Mouse (Mus musculus): ENCODE results near the gene Sema3b. TPM values are rescaled to one million over a fixed set of nuclear protein-coding genes. Genes with fewer than 3 reads are reported as not detected.
"Not testable (repeated sequence)": the region's sequence is repeated elsewhere in the genome, so short reads cannot be mapped to it uniquely, and the experiment has no call there.

Gene Sema3b
- polyA plus RNA-seq, 1 experiment from 2014 or later = 3.6 TPM

DNA sequence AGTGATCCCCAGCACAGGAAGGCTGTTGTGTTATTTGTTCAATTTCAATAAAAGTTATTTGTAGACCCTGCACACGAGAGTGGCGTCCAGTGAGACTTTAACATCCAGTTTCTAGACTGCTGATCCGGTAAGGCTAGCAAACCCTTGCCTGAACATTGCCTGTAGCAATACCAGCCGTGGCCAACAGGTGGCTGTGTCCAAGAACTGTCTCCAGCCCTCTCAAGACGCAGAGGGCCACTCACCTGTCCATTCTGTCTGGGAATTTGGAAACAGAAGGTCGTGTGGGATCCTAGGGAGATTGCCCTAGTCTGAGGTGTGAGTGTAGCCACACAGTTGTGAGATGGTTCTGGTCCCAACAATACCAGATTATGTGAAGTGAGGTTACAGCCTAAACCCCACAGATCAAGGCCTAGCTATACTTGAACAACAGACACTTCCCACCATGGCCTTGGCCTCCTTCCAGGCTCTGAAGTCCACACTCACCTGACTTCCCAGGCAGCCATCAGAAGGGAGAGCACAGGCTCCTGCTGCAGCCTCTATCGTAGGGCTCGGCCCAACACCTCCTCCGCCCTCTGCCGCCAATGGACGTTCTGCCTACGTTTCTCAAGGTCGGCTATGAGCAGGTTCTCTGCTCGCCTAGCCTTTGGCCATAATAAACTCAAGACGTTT is 42.9 kb downstream of the Sema3b start:
- H3K27ac ChIP-seq = 0 out of 2 replicates have a peak overlapping the region, but pooled peaks have one; percentile 22

DNA sequence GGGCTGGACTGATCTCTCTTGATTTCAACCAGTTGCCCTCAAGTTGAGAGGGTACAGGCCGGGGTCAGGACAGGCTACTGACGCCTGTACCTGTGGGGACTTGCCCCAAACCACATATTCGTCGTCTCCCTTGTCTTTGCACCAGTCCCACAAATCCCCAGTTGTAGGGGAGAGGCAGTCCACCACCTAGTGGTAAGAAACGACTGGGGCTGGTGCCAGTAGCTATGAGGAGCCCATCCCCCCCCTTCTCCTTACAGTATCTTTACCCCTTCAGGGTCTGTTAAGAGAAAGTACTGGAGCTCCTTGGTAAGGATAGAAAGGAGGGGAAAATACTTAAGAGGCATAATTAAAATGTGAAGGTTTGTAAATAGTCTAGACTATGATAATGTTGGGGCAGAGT is 43.5 kb downstream of the Sema3b start:
- DNase-seq (ENCODE audit: low spot score); H3K4me3 ChIP-seq; H3K27me3 ChIP-seq (ENCODE audit: low read depth, poor library complexity, severe bottlenecking); H3K9me3 ChIP-seq (replicated peaks): not testable (repeated sequence)
- peaks cover 52% of the 10 kb centered on the region for H3K36me3 ChIP-seq
- peak overlapping the region; percentile 31; the same call in 1 of the 2 replicates for H3K27ac ChIP-seq
- peaks cover 75% of the 10 kb centered on the region for H3K4me1 ChIP-seq
- WGBS = 54% methylated on average over 5 of the region's 5 CpGs

More for the DNA sequence above, 42.9 kb downstream of the Sema3b start:
- Histone ChIP-seq H3K9me3 (replicated peaks) (no peaks in the 10 kb centered on the region), H3K4me3 (no peak overlapping the region; the same call in 1 of the 2 replicates), H3K4me1 (peaks cover 82% of the 10 kb centered on the region), H3K27me3 (ENCODE audit: low read depth, poor library complexity, severe bottlenecking) (no peaks in the 10 kb centered on the region), H3K36me3 (peaks cover 52% of the 10 kb centered on the region)
- DNase-seq (ENCODE audit: low spot score) = peak; percentile 84
- WGBS = 62% methylated on average over 15 of the region's 15 CpGs

DNA sequence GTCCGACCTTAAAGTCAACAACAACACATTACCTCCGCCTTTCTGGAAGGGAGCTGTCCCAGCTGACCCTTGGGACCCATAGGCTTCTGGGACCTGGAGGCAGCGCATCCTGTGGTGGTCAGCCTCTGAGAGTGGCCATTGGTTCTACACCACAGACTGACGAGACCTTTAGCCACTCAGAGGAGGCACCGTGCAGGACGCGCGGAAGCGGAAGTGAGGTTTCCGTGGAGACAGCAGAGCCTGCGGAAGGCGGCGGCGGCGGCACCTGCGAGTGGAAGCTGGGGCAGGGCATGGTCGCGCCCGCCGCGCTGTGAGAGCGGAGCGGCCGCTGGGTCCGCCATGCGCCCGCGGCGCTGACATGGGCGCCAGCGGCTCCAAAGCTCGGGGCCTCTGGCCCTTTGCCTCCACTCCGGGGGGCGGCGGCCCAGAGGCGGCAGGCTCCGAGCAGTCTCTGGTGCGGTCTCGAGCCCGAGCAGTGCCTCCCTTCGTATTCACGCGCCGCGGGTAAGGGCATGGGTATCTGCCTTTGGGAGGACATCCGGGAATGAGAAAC is 45.9 kb downstream of the Sema3b start, which contains the start of gene Tusc2:
Tusc2 (plus strand) TSS at position 227 of the 553 bp plus-strand sequence.
- Histone ChIP-seq H3K27me3 (ENCODE audit: low read depth, poor library complexity, severe bottlenecking) (no peaks in the 10 kb centered on the region), H3K27ac (peak within 1 kb of the TSS; percentile 83), H3K9me3 (replicated peaks) (no peaks in the 10 kb centered on the region), H3K4me3 (peak within 1 kb of the TSS; percentile 95), H3K4me1 (peaks cover 60% of the 10 kb centered on the region), H3K36me3 (peaks cover 69% of the 10 kb centered on the region)
- under 1% methylated on average over 46 of the region's 46 CpGs for WGBS
- peak; percentile 97 for DNase-seq (ENCODE audit: low spot score)

DNA sequence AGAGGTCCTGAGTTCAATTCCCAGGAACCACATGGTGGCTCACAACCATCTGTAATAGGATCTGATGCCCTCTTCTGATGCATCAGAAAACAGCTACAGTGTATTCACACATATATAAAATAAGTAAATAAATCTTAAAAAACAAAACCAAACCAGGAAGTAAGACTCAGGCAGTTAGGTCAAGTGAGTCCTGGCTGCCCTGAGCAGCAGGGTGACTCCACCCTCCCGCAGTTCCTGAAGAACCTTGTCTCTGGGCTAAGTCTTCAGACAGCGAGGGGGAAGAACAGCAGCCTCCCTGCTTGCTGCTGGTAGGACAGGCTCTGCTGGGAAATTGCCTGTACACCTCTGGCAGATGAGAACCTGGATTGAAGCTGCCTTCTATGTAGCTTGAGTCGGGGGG is 52.7 kb downstream of the Sema3b start:
- Histone ChIP-seq H3K27me3 (ENCODE audit: low read depth, poor library complexity, severe bottlenecking) (no peaks in the 10 kb centered on the region), H3K27ac (no peak overlapping the region), H3K4me1 (peaks cover 53% of the 10 kb centered on the region), H3K9me3 (replicated peaks) (no peaks in the 10 kb centered on the region), H3K36me3 (peaks cover 50% of the 10 kb centered on the region), H3K4me3 (peak overlapping the region; percentile 83)
- DNase-seq (ENCODE audit: low spot score) = no peak
- 88% methylated on average over 3 of the region's 3 CpGs for WGBS

DNA sequence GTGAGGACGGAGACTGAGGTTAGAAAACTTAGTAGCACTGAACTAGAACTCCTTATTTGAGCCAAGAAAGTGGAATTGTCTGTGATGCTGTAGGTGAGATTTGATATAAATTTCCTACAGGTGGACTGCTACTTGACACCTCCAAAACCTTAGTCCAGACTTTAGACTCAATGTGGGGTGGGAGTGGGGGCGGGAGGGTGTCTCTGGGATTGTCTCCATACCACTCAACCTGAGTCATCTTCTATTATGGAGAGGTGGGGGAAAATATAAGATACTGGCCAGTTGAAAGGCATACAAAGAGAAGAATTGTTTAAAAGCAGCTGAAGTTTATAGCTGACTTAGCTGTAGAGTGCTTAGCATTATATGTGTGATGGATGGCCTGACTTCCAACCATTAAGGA is 53.3 kb downstream of the Sema3b start:
- H3K4me3 ChIP-seq = peak overlapping the region; percentile 83
- no peaks in the 10 kb centered on the region for H3K9me3 ChIP-seq (replicated peaks)
- H3K27ac ChIP-seq = peak overlapping the region; percentile 93; the same call in 1 of the 2 replicates
- H3K27me3 ChIP-seq (ENCODE audit: low read depth, poor library complexity, severe bottlenecking) = peaks cover 2% of the 10 kb centered on the region
- peaks cover 59% of the 10 kb centered on the region for H3K4me1 ChIP-seq
- H3K36me3 ChIP-seq = peaks cover 44% of the 10 kb centered on the region
- no peak for DNase-seq (ENCODE audit: low spot score)
- 60% methylated on average over 2 of the region's 2 CpGs for WGBS

DNA sequence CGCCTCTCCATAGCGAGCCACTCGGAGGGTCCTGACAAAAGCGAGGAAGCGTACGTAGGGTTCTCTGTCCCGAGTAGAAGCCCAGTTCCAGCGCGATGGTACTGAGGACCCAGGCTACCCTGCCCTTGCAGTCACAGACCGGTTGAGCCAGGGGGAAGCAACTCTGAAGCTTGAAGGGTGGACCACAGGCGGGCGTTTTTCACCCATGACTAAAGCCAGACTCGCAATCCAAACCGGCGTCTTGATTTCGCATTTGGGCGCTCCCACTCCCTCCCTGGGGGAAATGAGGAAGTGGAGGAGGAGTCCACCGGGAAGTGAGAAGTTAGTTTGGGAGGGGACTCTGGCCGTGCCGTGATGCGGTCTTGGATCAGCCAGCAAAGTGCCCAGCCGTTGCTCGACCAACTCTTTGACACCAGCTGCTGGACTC is 54.0 kb downstream of the Sema3b start:
- Histone ChIP-seq H3K9me3 (replicated peaks) (no peaks in the 10 kb centered on the region), H3K4me3 (peak overlapping the region; percentile 83), H3K36me3 (peaks cover 37% of the 10 kb centered on the region), H3K27me3 (ENCODE audit: low read depth, poor library complexity, severe bottlenecking) (peaks cover 9% of the 10 kb centered on the region), H3K27ac (peak overlapping the region; percentile 93), H3K4me1 (peaks cover 65% of the 10 kb centered on the region)
- under 1% methylated on average over 23 of the region's 23 CpGs for WGBS
- DNase-seq (ENCODE audit: low spot score) = no peak

DNA sequence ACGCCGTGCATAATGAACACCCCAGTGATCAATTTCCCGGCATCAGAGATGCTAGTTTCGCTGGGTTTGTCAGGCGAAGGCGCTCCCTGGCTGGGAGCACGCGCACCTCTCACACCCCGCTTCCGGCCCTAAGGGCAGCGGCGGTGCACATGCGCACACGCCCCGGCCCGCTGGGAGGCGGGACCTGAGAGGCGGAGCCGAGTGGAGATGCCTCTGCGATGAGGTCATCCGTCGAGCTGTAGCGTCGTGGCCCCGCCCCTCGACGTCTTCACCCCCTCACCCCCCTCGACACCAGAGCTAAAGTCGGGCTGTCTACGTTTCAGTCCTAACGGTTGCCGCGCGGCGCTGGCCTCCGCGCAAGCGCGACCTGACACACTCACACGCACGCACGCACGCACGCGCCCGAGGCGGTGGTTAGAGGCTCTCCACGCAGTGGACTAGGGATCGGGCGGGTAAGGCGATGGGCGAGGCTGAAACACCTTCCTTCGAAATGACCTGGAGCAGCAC is 54.7 kb downstream of the Sema3b start:
- peaks cover 15% of the 10 kb centered on the region for H3K27me3 ChIP-seq (ENCODE audit: low read depth, poor library complexity, severe bottlenecking)
- H3K4me1 ChIP-seq = peaks cover 71% of the 10 kb centered on the region
- DNase-seq (ENCODE audit: low spot score) = peak; percentile 96
- peak overlapping the region; percentile 83 for H3K4me3 ChIP-seq
- H3K36me3 ChIP-seq = peaks cover 30% of the 10 kb centered on the region
- peak overlapping the region; percentile 93 for H3K27ac ChIP-seq
- WGBS = under 1% methylated on average over 53 of the region's 53 CpGs
- no peaks in the 10 kb centered on the region for H3K9me3 ChIP-seq (replicated peaks)

DNA sequence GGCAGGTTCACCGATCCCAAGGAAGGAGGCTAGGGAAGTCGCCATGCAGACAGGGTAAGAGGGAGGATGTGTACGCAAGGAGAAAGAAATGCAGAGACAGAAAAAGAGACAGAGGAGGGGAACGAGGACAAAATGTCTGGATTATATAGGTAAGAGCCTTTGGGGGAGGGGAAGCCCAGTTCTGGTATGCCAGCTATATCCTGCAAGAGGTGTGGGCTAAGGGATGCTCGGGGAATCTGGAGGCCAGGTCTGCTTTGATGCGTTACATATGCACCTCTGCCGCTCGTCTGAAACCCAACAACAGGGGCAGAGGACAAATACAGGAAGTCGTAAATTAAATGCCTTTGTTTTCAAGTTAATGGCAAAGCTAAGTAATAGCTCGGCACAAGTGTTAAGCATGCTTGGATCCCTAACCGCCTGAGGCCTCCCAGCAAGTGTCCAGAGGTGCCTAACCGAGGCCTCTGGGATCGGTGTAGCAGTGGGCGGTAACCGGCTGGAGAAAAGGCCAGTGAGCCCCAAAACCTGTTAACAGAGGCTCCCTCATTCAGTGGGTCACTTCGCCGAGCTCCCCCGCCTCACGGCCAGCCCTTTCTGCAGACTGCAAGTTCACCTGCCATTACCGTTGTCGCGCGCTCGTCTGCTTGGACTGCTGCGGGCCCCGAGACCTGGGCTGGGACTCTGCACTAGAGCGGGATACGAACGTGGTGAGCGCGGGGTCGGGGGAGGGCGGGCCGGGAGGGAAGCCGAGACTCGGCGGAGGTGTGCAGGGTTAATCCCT is 55.3 kb downstream of the Sema3b start:
- Histone ChIP-seq H3K9me3 (replicated peaks) (no peaks in the 10 kb centered on the region), H3K4me3 (peak overlapping the region; percentile 83), H3K36me3 (peaks cover 24% of the 10 kb centered on the region), H3K27me3 (ENCODE audit: low read depth, poor library complexity, severe bottlenecking) (peaks cover 21% of the 10 kb centered on the region), H3K27ac (peak overlapping the region; percentile 93), H3K4me1 (peaks cover 72% of the 10 kb centered on the region)
- 5% methylated on average over 37 of the region's 37 CpGs for WGBS
- DNase-seq (ENCODE audit: low spot score) = no peak

DNA sequence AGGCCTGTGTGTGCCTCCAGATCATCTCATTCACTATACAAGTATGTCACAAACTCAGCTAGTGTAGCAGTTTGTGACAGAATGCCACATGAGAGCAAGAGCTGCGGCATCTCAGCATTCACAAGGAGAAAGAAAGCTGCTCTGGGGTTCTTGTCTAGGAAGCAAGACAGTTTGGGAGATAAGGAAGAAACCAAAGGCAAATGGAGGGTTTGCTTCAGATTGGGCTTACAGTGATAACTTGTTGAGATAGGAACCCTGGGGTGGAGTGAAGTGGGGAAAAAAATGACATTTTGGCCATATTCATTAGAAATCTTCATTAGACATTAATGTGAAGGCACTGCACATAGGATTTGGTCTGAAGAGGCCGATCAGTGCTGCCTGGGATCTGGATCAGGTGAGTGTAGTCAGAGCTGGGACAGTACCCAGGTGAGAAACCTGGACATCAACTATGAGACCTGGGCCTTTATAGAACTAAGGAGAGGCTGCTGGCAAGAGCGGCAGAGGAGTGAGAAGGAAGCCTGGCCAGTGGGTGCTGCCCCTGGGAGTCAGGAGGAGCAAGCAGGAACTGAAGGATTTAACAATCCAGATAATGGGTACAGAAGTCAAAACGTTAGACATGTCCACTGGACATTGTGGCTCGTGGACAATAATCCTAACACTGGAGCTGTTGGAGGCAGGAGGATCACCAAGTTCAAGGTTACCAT is 56.2 kb downstream of the Sema3b start:
- peaks cover 29% of the 10 kb centered on the region for H3K27me3 ChIP-seq (ENCODE audit: low read depth, poor library complexity, severe bottlenecking)
- H3K9me3 ChIP-seq (replicated peaks) = no peaks in the 10 kb centered on the region
- no peak for DNase-seq (ENCODE audit: low spot score)
- H3K27ac ChIP-seq = peak overlapping the region; percentile 93
- peak overlapping the region; percentile 83 for H3K4me3 ChIP-seq
- WGBS = 82% methylated on average over 5 of the region's 5 CpGs
- peaks cover 73% of the 10 kb centered on the region for H3K4me1 ChIP-seq
- peaks cover 15% of the 10 kb centered on the region for H3K36me3 ChIP-seq

DNA sequence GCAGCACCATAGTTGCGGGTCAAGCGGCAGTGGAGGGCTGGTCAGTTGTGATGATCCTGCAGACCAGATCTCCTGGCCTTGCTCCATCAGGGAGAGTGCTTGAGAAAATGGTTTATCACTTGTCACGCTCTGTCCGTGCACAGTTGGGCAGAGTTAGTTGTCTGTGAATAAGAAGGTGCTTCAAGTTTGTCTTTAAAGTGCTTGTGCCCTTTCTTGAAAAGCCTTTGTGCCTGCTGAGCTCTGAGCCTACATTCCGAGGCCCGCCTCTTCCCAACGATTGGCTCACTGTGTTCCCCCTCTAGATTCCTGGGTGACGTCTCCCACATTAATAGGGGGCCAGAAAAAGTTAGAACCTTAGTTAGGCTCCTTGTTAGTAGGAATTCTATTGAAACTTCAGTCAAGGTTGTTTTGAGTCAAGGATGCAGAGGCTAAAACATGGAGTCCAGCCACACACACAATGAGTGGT is 57.1 kb downstream of the Sema3b start:
- H3K4me3 ChIP-seq = peak overlapping the region; percentile 83
- no peak for DNase-seq (ENCODE audit: low spot score)
- H3K9me3 ChIP-seq (replicated peaks) = no peaks in the 10 kb centered on the region
- peaks cover 6% of the 10 kb centered on the region for H3K36me3 ChIP-seq
- peaks cover 32% of the 10 kb centered on the region for H3K27me3 ChIP-seq (ENCODE audit: low read depth, poor library complexity, severe bottlenecking)
- H3K4me1 ChIP-seq = peaks cover 83% of the 10 kb centered on the region
- peak overlapping the region; percentile 88 for H3K27ac ChIP-seq
- WGBS = 5% methylated on average over 8 of the region's 8 CpGs

DNA sequence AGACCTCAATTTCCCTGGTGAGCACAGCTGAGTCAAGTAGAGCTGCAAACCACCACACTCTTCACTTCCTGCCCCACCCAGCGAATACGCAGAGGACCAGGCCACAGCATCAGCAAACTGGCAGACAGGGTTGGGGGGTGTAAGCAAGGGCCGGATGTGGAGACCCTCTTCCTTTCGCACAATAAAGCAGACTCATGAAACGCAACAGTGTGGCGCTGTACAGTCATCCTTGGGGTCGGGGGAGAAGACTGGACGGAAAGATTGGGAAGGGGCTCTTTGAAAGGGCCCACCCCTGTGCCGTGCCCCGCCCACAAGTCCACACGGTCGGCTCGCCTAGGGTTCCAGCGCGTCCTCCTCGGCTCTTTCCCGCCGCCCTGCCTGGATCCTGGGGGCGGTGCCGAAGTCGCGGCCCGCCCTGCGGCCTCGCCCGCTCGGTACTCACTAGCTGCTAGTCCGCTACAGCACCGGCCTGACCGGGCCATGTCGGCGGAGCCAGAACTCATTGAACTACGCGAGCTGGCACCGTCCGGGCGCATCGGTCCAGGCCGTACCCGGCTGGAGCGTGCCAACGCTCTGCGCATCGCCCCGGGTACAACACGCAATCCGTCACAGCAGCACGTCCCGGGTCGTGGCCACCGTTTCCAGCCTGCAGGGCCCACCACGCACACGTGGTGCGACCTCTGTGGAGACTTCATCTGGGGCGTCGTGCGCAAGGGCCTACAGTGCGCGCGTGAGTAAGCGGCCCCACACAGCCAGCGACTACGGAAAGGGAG is 57.7 kb downstream of the Sema3b start, which contains the start of gene Rassf1:
Rassf1 (plus strand) TSS at position 439 of the 773 bp plus-strand sequence.
- H3K27me3 ChIP-seq (ENCODE audit: low read depth, poor library complexity, severe bottlenecking) = peaks cover 32% of the 10 kb centered on the region

More for the DNA sequence above, 57.7 kb downstream of the Sema3b start, which contains the start of gene Rassf1:
- WGBS = under 1% methylated on average over 61 of the region's 63 CpGs
- H3K27ac ChIP-seq = peak within 1 kb of the TSS; percentile 88
- H3K4me3 ChIP-seq = peak within 1 kb of the TSS; percentile 83
- H3K4me1 ChIP-seq = peaks cover 84% of the 10 kb centered on the region
- H3K36me3 ChIP-seq = no peaks in the 10 kb centered on the region
- DNase-seq (ENCODE audit: low spot score) = peak; percentile 85
- no peaks in the 10 kb centered on the region for H3K9me3 ChIP-seq (replicated peaks)
